Mouse (Mus musculus): ENCODE data around the gene Pin4.

Pin4 gene

GRCm38 (mm10) chrX:102157423-102157791, 38.2 kb downstream of the Pin4 start:
- no peak for DNase-seq

GRCm38 (mm10) chrX:102159778-102160177, 40.5 kb downstream of the Pin4 start:
- peak; percentile 30 to 31 for DNase-seq

GRCm38 (mm10) chrX:102160528-102160927, 41.3 kb downstream of the Pin4 start:
- no peak for DNase-seq

GRCm38 (mm10) chrX:102163096-102163495, 43.8 kb downstream of the Pin4 start:
- no peak for DNase-seq

- DNase-seq, result no peak
Measured at GRCm38 (mm10) chrX:102163529-102163928, 44.3 kb downstream of the Pin4 start.

- DNase-seq, result no peak
Measured at GRCm38 (mm10) chrX:102166521-102166920, 47.3 kb downstream of the Pin4 start.

GRCm38 (mm10) chrX:102166986-102167385, 47.7 kb downstream of the Pin4 start:
- DNase-seq, result no peak

GRCm38 (mm10) chrX:102169724-102170123, 50.5 kb downstream of the Pin4 start:
- DNase-seq, result no peak

- DNase-seq, result no peak
Measured at GRCm38 (mm10) chrX:102170135-102170534, 50.9 kb downstream of the Pin4 start.

- DNase-seq, result no peak
Measured at GRCm38 (mm10) chrX:102170900-102171299, 51.7 kb downstream of the Pin4 start.

- DNase-seq, result no peak
Measured at GRCm38 (mm10) chrX:102175538-102176287, 56.5 kb downstream of the Pin4 start.

All from thymus, postnatal 36 days (tissue).